Mouse (Mus musculus) neural tube, embryonic 13.5 days (tissue): ENCODE measurements around the gene Rsrp1. TPM values are rescaled to one million over a fixed set of nuclear protein-coding genes. Genes with fewer than 3 reads are reported as not detected.

Experiments
- ATAC-seq: fragments of 200-750 bp; cut with Nextera tagmentation; 2 replicates; pipeline ENCODE4 v1.8.0; 2017; ENCODE audit warnings: low read depth, mild to moderate bottlenecking, moderate TSS enrichment, moderate library complexity
- H3K27ac ChIP-seq: fragments of 300-500 bp; sonication (generic); replicated peaks from 2 replicates; pipeline ENCODE4 v1.5.1; 2015; ENCODE audit warnings: moderate library complexity, mild to moderate bottlenecking, inconsistent platforms
- H3K27me3 ChIP-seq: fragments of 300-500 bp; sonication (generic); 2 replicates; pipeline ENCODE4 v1.6.1; 2015; ENCODE audit warnings: mild to moderate bottlenecking, inconsistent platforms
- H3K36me3 ChIP-seq: fragments of 300-500 bp; sonication (generic); 2 replicates; pipeline ENCODE4 v1.6.1; 2015; ENCODE audit warnings: mild to moderate bottlenecking, inconsistent platforms
- H3K4me1 ChIP-seq: fragments of 300-500 bp; sonication (generic); replicated peaks from 2 replicates; pipeline ENCODE4 v1.6.1; 2015; ENCODE audit warnings: inconsistent platforms
- H3K4me2 ChIP-seq: fragments of 300-500 bp; sonication (generic); 2 replicates; pipeline ENCODE4 v1.6.1; 2015; ENCODE audit warnings: inconsistent platforms, mild to moderate bottlenecking, moderate library complexity
- H3K4me3 ChIP-seq: fragments of 300-500 bp; sonication (generic); 2 replicates; pipeline ENCODE4 v1.5.1; 2015; ENCODE audit warnings: mild to moderate bottlenecking, inconsistent platforms
- H3K9ac ChIP-seq: fragments of 300-500 bp; sonication (generic); 2 replicates; pipeline ENCODE4 v1.6.1; 2015; ENCODE audit warnings: moderate library complexity, mild to moderate bottlenecking, inconsistent platforms
- H3K9me3 ChIP-seq: fragments of 300-500 bp; sonication (generic); 2 replicates; pipeline ENCODE4 v1.6.1; 2016; ENCODE audit warnings: inconsistent platforms
- WGBS: fragments of 180-500 bp; shearing (Covaris S2); methylation state at CpG from one replicate; pipeline ENCODE4 v1.1.7; 2015; 5-methylcytosine and 5-hydroxymethylcytosine counted together
- polyA plus RNA-seq: library from polyadenylated mRNA; unstranded; fragments of >200 nt; fragmentation: Nextera tagmentation; extraction: Ambion mirVana; gene quantifications from 2 replicates; pipeline ENCODE4 v1.2.1, GENCODE M21; 2015

Rsrp1 gene
- polyA plus RNA-seq, 1 experiment from 2014 or later: 485 TPM

DNA sequence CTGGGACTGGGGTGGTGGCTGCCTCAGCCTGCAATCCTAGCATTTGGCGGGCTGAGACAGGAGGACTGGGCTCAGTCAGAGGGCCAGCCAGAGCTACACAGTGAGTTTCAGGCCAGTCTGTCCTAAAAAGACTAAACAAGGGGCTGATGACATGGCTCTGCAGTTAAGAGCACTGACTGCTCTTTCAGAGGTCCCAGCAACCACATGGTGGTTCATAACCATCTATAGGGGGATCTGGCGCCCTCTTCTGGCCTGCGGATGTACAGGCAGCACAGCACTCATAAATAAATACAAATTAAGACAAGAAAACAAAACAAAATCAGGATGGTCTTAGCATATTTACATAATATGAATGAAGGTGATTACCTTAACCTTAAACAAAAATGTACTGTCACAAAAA, 10.0 kb upstream of the Rsrp1 start:
- 36% methylated on average over 3 of the region's 3 CpGs for WGBS
- no peaks in the 10 kb centered on the region for H3K27me3 ChIP-seq
- H3K9ac ChIP-seq: no peak overlapping the region
- H3K9me3 ChIP-seq: no peaks in the 10 kb centered on the region
- peak overlapping the region; percentile 73 for H3K4me2 ChIP-seq
- peaks cover 20% of the 10 kb centered on the region for H3K4me1 ChIP-seq
- H3K4me3 ChIP-seq: peak overlapping the region; percentile 90
- H3K36me3 ChIP-seq: peaks cover 34% of the 10 kb centered on the region
- ATAC-seq: no peak
- no peak overlapping the region for H3K27ac ChIP-seq

DNA sequence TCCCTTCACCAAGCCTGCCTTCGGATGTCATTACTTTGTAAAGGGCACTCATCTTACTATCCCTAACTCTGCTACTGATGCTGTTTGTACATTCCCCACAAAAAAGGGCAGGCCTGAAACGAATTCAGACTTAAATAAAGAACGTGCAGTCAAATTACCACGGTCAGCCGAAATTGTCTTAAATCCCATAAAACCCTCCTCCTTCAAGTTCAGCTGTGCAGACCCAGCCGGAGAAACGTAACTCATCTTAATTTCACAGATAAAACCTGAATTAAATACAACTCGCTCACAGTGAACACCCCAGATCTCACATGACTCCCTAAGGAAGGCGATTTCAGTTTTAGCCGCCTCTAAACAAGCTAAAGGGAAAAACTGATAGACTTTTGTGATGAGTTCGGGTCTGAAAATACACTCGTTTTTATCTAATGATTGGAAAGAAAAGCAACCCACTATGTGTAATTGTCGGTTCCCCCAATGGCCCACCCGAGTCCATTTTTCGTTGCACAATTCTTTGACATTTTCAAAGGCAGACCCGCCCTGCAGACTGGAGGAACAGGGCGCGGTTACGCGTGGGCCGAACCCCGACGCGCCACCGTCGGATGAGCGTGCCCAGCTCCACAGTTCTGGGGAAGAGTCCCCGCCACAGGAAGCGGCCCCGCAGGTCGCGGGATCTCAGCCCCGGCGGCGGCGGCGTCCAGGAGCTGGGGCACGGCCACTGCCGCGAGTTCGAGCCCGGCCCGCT, 9.1 kb upstream of the Rsrp1 start:
- H3K36me3 ChIP-seq: peaks cover 25% of the 10 kb centered on the region
- 2% methylated on average over 43 of the region's 43 CpGs for WGBS
- peak overlapping the region; percentile 90 for H3K4me3 ChIP-seq
- no peaks in the 10 kb centered on the region for H3K27me3 ChIP-seq
- H3K4me2 ChIP-seq: peak overlapping the region; percentile 73
- H3K4me1 ChIP-seq: peaks cover 20% of the 10 kb centered on the region
- H3K27ac ChIP-seq: peak overlapping the region; percentile 92
- H3K9me3 ChIP-seq: no peaks in the 10 kb centered on the region
- ATAC-seq: peak; percentile 68
- peak overlapping the region; percentile 93 for H3K9ac ChIP-seq

DNA sequence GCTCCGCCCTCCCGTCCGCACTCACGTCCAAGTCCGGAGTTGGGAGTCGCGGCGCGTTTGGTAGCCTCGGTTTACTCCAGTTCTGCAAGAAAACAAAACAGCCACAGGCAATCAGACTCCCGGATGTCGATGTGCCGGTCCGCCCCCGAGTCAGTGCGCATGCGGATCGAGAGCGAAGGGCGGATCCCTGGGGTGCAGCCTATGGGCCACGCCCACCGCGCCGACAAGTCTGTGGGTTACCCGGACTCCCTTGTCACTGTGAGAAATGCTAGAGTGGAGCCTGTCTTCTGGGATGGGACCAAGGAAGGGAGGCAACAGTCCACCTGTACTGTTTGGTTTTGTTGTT, 8.6 kb upstream of the Rsrp1 start, which contains the start of gene Tmem50a:
Gene Tmem50a, minus strand, starts transcription at position 161 of the 346 bp plus-strand sequence.
- Histone ChIP-seq H3K4me3 (peak within 1 kb of the TSS; percentile 90), H3K9ac (peak within 1 kb of the TSS; percentile 93), H3K4me2 (peak within 1 kb of the TSS; percentile 73), H3K36me3 (peaks cover 21% of the 10 kb centered on the region), H3K4me1 (peaks cover 20% of the 10 kb centered on the region), H3K9me3 (no peaks in the 10 kb centered on the region), H3K27me3 (no peaks in the 10 kb centered on the region), H3K27ac (peak within 1 kb of the TSS; percentile 92)
- under 1% methylated on average over 25 of the region's 25 CpGs for WGBS
- ATAC-seq: peak; percentile 86

DNA sequence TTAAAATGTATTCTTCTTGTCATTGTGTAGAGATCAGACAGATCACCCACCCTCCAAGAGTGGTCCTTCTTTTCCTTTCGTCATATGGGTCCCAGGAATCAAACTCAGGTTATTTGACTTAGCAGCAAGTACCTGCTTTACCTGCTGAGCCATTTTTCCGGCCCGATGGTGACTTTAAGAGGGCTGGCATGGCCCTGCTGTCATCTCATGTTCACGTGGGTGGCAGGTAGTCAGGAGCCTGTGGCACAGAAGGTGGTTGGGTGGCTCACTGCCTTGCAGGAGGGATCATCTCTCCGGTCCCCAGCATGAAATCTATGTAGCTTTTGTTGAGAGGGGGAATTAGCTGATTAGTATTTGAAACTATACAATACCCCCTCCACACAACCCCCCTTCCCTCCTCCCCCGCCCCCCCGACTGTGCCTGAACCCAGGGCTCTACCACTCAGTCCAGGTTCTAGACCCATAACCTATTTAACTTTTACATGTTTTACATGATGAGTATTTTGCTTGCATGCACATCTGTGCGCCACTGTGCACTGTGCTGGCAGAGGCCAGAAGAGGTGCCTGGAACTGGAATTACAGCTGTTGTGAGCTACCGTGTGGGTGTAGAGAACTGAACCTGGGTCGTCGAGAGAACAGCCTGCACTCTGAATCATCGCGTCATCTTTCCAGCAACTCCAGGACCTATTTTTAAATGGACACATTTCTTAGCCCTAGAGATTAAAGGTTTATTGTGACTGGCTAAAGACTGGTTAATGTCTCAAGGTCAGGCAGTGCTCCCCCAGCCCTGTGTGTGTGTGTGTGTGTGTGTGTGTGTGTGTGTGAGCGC, 8.0 kb upstream of the Rsrp1 start:
- H3K27ac ChIP-seq: peak overlapping the region; percentile 92
- H3K9me3 ChIP-seq: no peaks in the 10 kb centered on the region
- H3K4me3 ChIP-seq: peak overlapping the region; percentile 90
- peak; percentile 41; the same call in 1 of the 2 replicates for ATAC-seq
- peaks cover 19% of the 10 kb centered on the region for H3K36me3 ChIP-seq
- peak overlapping the region; percentile 73 for H3K4me2 ChIP-seq
- H3K9ac ChIP-seq: peak overlapping the region; percentile 93
- H3K4me1 ChIP-seq: peaks cover 20% of the 10 kb centered on the region
- 61% methylated on average over 14 of the region's 14 CpGs for WGBS
- H3K27me3 ChIP-seq: no peaks in the 10 kb centered on the region

DNA sequence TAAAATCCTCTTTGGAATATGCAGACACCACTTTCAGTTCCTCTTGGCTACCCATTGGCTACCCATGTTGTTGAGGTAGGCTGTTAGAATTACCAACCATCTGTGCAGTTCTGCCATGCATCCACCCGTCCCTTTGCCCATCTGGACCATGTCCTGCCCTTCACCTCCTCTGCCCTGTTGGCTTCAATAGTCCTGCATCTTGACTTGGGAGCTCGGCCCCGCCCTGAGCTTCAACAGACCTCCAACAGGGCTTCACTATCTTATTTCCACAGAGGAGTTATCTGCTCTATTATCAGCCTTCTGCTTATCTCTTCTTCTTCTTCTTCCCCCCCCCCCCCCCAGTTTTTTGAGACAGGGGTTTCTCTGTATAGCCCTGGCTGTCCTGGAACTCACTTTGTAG, 6.2 kb upstream of the Rsrp1 start:
- H3K4me2 ChIP-seq: no peak overlapping the region
- WGBS: 81% methylated on average over 3 of the region's 3 CpGs
- H3K9me3 ChIP-seq: no peaks in the 10 kb centered on the region
- ATAC-seq: no peak
- H3K36me3 ChIP-seq: peaks cover 5% of the 10 kb centered on the region; the same call in 1 of the 2 replicates
- no peak overlapping the region for H3K9ac ChIP-seq
- H3K27ac ChIP-seq: no peak overlapping the region
- no peaks in the 10 kb centered on the region for H3K27me3 ChIP-seq
- no peak overlapping the region for H3K4me3 ChIP-seq
- H3K4me1 ChIP-seq: peaks cover 22% of the 10 kb centered on the region

DNA sequence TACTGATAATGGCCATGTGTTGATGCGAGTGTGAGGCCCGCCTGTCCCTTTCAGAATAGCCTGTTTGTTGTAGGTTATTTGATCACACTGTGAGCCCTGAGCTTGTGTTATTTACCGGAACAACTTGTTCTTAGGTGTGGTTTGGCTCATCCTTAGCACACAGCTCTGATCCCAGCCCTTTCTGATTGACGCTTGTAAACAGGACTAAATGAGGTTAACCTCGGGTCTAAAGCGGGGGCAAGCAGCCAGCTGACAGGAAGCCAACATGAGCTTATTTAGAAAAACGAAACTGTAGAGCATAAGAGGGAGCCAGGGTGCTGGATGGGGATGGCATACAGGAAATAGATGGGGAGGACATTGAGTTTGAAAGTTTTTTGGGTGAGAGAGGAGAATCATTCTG, 5.0 kb upstream of the Rsrp1 start:
- H3K4me1 ChIP-seq: peaks cover 23% of the 10 kb centered on the region
- no peaks in the 10 kb centered on the region for H3K36me3 ChIP-seq
- H3K4me3 ChIP-seq: no peak overlapping the region
- ATAC-seq: no peak
- H3K4me2 ChIP-seq: no peak overlapping the region
- no peak overlapping the region for H3K9ac ChIP-seq
- H3K9me3 ChIP-seq: no peaks in the 10 kb centered on the region
- WGBS: 64% methylated on average over 7 of the region's 7 CpGs
- H3K27ac ChIP-seq: no peak overlapping the region
- no peaks in the 10 kb centered on the region for H3K27me3 ChIP-seq

DNA sequence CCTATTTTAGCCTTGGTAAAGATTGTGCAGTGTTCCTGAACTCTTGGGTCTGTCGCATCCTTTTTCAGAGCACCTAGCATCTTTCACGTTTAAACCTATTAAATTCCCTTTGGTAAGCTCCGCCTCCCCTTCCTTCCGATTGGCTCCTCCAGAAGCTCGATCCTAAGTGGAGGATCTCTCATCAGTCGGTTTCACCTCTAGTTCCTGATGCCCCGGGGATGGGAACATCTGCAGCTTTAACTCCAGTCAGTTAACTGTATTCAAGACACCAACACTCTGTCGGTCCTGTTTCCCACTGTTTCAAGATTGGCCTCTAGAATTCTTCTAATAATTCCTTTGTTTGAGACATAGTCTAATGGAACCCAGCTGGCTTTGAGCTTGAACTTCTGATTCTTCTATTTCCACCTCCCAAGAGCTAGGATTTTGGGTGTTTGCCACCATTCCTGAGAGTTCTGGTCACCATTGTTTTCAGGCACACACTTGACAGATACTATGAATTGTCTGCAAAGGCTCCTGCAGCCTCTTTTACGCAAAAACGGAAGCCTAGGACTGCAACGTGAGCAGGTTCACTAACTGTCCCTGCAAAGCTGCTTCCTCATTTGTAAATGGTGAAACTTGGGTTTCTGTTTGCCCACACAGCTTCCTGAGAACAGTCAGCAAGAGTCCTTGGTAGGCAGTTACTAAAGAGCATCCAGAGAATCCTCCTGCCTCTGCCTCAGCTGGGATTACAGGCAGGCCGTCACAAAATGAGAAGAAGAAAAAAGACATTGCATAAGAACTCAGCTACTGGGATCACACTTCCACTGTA, 3.5 kb upstream of the Rsrp1 start:
- 39% methylated on average over 12 of the region's 12 CpGs for WGBS
- no peak overlapping the region for H3K27ac ChIP-seq
- no peaks in the 10 kb centered on the region for H3K27me3 ChIP-seq
- ATAC-seq: no peak
- H3K36me3 ChIP-seq: no peaks in the 10 kb centered on the region
- H3K4me1 ChIP-seq: peaks cover 19% of the 10 kb centered on the region
- H3K4me2 ChIP-seq: no peak overlapping the region
- H3K9ac ChIP-seq: no peak overlapping the region
- no peak overlapping the region for H3K4me3 ChIP-seq
- no peaks in the 10 kb centered on the region for H3K9me3 ChIP-seq

DNA sequence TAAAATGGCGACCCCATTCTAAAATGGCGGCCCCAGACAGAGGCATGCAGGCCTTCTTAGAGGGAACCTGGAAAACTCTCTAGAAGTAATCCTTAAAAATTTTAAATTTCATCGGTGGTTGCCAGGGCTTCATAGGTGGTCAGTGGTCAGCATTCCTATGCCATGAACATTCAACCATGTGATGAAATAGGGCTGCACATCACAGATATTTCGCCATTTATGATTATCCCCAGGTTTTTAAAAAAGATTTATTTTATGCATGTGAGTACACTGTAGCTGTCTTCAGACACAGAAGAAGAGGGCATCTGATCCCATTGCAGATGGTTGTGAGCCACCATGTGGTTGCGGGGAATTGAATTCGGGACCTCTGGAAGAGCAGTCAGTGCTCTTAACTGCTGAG, 2.8 kb upstream of the Rsrp1 start:
- H3K9me3 ChIP-seq: no peaks in the 10 kb centered on the region
- H3K4me3 ChIP-seq: no peak overlapping the region
- no peak overlapping the region for H3K9ac ChIP-seq
- no peaks in the 10 kb centered on the region for H3K27me3 ChIP-seq
- no peak overlapping the region for H3K4me2 ChIP-seq
- no peak overlapping the region for H3K27ac ChIP-seq
- peaks cover 6% of the 10 kb centered on the region for H3K36me3 ChIP-seq
- 95% methylated on average over 6 of the region's 6 CpGs for WGBS
- H3K4me1 ChIP-seq: peaks cover 21% of the 10 kb centered on the region
- no peak for ATAC-seq

DNA sequence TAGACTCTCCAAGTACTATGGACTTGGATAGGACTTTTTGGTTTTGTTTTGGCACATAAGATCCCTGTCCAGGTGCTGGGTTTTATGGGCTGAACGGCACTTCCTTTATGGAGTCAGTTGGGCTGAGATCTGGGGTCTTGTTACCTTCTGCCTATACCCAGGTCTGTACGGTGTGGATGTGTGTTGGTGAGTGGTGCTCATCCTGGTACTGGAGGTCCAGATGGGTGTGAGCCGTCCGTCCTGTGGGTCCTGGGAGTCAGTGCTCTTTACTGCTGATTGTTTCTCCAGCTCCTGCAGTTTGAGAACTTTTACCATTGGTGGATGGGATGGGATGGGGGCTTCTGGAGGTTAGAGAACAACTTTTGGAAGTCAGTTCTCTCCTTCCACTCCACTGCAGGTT, 1.7 kb upstream of the Rsrp1 start:
- Histone ChIP-seq H3K4me2 (no peak overlapping the region), H3K36me3 (peaks cover 16% of the 10 kb centered on the region), H3K27me3 (no peaks in the 10 kb centered on the region), H3K9ac (no peak overlapping the region), H3K4me1 (peaks cover 31% of the 10 kb centered on the region), H3K4me3 (no peak overlapping the region), H3K27ac (no peak overlapping the region), H3K9me3 (no peaks in the 10 kb centered on the region)
- WGBS: 95% methylated on average over 4 of the region's 4 CpGs
- ATAC-seq: no peak

DNA sequence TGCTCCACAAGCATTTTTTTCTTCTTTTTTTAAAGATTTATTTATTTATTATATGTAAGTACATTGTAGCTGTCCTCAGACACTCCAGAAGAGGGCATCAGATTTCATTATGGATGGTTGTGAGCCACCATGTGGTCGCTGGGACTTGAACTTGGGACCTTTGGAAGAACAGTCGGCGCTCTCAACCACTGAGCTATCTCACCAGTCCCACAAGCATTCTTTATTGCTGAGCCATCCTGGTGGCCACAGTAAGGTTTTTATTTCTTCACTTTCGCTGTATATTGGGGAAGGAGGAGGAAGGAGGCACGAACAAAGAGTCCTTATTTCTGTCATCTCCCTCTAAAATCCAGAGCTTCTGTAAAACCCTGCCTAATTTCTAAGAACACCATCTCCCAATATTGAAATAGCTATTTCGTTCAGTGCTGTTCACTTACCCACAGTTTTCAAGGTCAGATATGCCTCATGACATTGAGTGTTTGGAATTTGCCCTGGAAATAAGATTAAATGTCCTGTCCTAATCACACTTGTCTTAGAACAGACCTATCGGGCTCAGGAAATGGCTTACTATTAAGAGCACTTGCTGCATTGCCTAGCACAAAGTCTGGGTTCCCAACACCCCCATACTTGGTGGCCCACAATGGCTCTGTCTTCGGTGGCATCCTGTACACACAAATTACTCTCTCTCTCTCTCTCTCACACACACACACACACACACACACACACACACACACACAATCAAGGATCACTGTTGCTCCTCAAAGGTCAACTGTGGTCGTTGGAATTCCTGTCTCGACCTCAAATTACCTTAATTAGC, 1.1 kb upstream of the Rsrp1 start:
- H3K4me2 ChIP-seq: peak overlapping the region; percentile 74
- peak overlapping the region; percentile 99 for H3K4me3 ChIP-seq
- H3K9ac ChIP-seq: peak overlapping the region; percentile 78
- H3K27ac ChIP-seq: peak overlapping the region; percentile 90
- peaks cover 22% of the 10 kb centered on the region for H3K36me3 ChIP-seq
- 0 out of 2 replicates have a peak, but pooled peaks have one; percentile 4 for ATAC-seq
- no peaks in the 10 kb centered on the region for H3K9me3 ChIP-seq
- WGBS: 60% methylated on average over 10 of the region's 10 CpGs
- no peaks in the 10 kb centered on the region for H3K27me3 ChIP-seq
- H3K4me1 ChIP-seq: peaks cover 34% of the 10 kb centered on the region

DNA sequence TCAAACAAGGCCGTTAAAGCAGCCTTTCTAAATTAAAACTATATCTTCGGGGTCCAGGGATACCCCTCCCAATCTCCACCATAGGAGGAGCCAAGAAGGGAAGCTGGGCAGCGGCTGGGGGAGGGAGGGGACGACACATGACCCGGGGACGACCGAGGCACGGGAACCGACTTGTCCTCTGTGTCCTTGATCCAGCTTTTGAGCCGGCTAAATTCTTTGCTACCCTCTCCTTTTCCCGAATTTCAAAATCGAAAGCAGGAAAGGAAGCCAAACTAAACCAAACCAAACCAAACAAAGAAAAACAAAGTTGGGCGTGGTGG, 507 bp upstream of the Rsrp1 start:
- ATAC-seq: peak; percentile 79
- H3K4me2 ChIP-seq: peak overlapping the region; percentile 74
- peak overlapping the region; percentile 78 for H3K9ac ChIP-seq

More for the DNA sequence above, 507 bp upstream of the Rsrp1 start:
- Histone ChIP-seq H3K9me3 (no peaks in the 10 kb centered on the region), H3K36me3 (peaks cover 28% of the 10 kb centered on the region), H3K27ac (peak overlapping the region; percentile 90), H3K4me3 (peak overlapping the region; percentile 99), H3K27me3 (no peaks in the 10 kb centered on the region), H3K4me1 (peaks cover 34% of the 10 kb centered on the region)
- under 1% methylated on average over 13 of the region's 13 CpGs for WGBS
